Mouse (Mus musculus) B cell, adult 2 months (primary cell): ENCODE data around the gene Fam118b.

Experiments
- DNase-seq, 2 experiments: peaks; one replicate each; pipeline ENCODE4 v3.0.0; 2022

Fam118b gene

GRCm38 (mm10) chr9:35194048-35194447, 73.6 kb downstream of the Fam118b start:
- no peak for DNase-seq

- no peak for DNase-seq
Measured at GRCm38 (mm10) chr9:35192983-35193542, 74.5 kb downstream of the Fam118b start.

- DNase-seq = no peak
Measured at GRCm38 (mm10) chr9:35188700-35189099, 78.9 kb downstream of the Fam118b start.

- no peak for DNase-seq
Measured at GRCm38 (mm10) chr9:35187351-35187903, 80.2 kb downstream of the Fam118b start.

- DNase-seq = peak; percentile 7 to 16
Measured at GRCm38 (mm10) chr9:35186430-35186829, 81.2 kb downstream of the Fam118b start.

- DNase-seq = peak; percentile 5 to 10
Measured at GRCm38 (mm10) chr9:35183359-35183758, 84.2 kb downstream of the Fam118b start.

- DNase-seq = no peak
Measured at GRCm38 (mm10) chr9:35182832-35183231, 84.8 kb downstream of the Fam118b start.

- DNase-seq = no peak
Measured at GRCm38 (mm10) chr9:35176124-35176659, 91.4 kb downstream of the Fam118b start.

- peak; percentile 94 to 96 for DNase-seq
Measured at GRCm38 (mm10) chr9:35175251-35176123, 92.1 kb downstream of the Fam118b start, which contains the start of gene Dcps. Gene Dcps, minus strand, starts transcription at chr9:35176061.

- no peak for DNase-seq
Measured at GRCm38 (mm10) chr9:35173331-35173730, 94.3 kb downstream of the Fam118b start.

- DNase-seq = no peak
Measured at GRCm38 (mm10) chr9:35170071-35170470, 97.5 kb downstream of the Fam118b start.
